Mouse (Mus musculus) frontal cortex, adult 2 months (tissue): ENCODE measurements at regions not wholly inside any gene's neighbourhood (a gene's known extent, or its start where the extent isn't known, plus 50 kb on each side); places are given as distances from the start of the nearest gene placed in this dataset.
"Not testable (repeated sequence)": the region's sequence is repeated elsewhere in the genome, so short reads cannot be mapped to it uniquely, and the experiment has no call there.

Experiments
- DNase-seq, 2 experiments: peaks; one replicate each; pipeline ENCODE4 v3.0.0; 2022; ENCODE audit warnings: low spot score in 1 of 2; ENCODE audit errors: extremely low spot score in 1 of 2

DNA sequence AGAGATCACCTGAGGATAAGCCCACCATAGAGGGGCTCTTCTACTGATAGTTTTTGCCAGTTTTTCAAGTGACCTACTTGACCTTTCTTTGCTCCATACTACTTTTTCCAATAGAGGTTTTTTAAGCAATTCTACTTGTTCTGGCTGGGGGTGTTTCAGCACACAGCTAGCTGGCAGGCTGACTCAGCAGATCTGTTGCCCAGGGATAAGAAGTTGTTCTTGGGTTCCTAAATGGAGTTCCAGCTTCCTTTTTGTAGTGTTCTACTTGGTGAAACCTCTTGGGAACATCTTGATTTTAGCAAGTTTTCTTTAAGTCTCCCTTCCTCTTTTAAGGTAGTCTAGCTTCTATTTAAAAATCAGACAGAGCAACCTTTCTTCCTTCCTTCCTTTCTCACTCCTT is 61.0 kb downstream of the 4930474N05Rik start:
- no peak for DNase-seq

DNA sequence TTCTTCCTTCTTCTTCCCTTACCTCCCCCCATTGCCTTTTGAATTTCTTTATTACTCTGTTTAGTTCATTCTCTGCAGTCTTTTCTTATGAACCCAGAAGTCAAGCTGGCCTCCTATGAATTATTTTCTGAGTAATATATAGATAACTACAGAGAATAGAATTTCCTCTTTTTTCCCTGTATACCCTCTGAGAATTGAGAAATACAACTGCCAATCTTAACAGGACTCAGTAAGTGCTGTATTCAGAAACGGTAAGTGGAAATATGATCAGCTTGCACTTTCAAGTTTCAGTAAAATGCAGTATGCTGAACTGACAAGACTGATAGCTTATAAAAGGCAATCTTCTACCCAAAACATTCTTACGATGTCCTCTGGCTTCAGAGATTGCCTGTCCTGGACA is 61.5 kb downstream of the 4930474N05Rik start:
- no peak for DNase-seq

DNA sequence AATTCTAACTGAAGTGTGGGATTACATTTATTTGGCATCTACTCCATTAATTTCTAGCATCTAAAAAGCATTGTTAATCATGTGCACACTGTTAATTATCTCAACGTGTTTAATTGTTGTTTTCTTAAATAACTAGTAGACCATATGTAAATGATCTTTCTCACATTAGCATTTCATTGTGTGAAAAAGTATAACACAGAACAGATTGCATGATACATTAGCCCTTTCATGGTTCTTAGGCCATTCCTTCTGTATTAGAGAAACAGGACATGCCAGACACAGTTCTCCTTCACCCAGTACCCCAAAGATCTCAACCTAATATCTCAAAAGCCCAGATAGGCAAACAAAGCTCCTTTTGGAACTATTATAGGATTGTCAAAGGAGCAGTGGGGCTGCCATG is 89.0 kb downstream of the 4930474N05Rik start:
- DNase-seq: no peak

DNA sequence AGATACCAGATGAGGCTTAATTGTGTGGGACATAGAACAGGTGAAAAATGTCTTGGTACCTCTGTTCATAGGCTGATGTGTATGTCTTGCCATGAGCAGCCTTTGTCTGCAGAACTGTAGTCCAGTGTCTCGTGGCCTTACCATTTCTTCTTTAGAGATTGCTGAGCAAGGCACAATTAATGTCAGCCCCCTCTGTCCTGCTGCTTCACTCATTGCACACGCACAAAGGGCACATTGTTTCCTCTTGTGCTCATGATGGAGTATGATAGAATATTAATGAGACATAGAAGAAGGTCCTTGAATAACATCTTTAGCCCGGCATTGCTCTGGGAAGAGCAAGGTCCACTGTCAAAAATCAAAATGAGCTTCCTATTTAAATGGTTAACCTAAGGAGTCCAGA is 101.8 kb downstream of the 4930474N05Rik start:
- DNase-seq: no peak

DNA sequence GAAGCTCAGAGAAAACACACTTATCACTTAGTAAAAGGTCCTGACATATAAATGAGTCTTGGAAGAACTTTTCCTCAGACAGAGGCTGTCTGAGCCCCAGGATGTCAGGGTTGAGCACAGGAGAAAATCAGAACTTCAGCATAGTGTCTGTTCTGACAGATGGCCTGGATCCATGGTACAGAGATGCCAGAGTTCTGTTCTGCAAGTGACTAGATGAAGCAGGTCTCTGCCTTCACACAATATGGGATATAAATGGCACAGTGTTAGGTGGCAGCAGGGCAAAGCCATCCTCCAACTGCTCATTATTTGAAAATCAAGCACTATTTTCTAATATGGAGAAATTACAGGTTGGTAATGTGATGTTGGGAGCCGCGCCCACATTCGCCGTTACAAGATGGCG is 103.7 kb downstream of the 4930474N05Rik start:
- no peak for DNase-seq

DNA sequence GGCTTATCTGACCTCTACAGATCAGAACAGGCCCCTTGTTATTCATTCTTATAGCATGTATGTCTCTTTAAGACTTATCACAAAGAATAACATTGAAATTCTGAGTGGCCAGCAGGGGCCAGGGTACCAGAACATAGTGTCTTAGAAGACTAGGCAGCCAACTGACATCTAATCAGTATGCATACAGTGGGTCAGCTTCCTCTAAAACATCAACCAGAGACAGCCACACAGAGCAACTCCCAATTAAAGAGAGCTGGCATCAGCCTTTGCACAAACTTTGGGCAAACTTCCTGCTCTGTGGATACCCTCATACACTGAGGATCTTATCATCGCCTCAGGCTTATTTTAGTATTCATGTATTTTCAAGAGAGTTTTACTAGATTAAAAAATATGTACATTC is 109.1 kb downstream of the 4930474N05Rik start:
- DNase-seq: no peak

DNA sequence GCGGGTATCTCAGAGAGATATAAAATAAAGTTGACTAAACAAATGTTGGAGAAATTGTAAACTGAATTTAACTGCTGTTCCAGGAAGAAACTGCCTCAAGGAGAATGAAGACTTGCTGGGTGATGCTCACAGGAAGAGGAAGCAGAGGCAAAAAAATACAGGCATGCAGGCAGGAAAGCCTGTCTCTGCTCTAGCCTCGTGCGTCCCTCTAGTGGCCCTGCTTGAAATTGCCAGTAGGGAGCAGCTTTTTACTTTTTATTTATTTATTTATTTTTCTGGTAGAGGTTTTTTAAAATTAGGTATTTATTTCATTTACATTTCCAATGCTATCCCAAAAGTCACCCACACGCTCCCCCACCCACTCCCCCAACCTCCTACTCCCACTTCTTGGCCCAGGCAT is 118.1 kb downstream of the 4930474N05Rik start:
- peak; percentile 27 to 87 for DNase-seq

DNA sequence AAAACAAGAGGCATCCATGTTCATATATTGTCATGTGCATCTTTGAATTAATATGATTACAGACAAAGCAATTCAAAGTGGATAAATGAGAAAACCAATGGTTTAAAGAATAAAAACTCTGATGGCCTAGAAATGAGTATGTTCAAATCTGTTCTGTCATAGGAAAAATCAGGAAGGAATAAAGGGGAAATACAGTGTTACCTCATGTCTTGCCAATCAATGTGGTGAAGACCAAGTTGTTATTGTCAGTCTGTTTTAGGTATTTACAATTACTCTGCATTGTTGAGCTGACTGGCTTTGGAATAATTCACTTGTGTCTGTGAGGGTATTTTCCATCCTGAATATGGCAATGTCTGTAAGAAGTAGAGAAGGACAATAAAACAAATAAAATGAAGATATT is 151.1 kb downstream of the 4930474N05Rik start:
- no peak for DNase-seq

DNA sequence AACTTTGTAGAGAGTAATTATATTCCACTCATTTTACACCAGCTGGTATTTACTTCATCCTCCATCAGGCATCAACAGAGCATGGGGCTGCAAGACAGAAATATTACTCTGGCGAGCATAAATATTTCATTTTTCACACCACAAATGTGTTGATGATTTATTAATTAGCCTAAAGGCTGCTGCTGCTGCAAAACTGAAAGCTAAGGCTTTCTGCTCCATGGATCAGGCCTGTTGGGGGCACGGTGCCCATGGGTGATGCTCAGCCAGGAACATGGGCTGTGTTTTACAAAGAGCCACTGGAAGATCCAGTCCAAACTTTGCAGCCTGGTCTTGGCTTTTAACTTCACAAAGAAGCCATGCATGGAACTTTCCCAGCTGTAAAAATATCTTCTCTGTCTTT is 167.4 kb downstream of the 4930474N05Rik start:
- DNase-seq: peak in 1 of 2 experiments; percentile 30

DNA sequence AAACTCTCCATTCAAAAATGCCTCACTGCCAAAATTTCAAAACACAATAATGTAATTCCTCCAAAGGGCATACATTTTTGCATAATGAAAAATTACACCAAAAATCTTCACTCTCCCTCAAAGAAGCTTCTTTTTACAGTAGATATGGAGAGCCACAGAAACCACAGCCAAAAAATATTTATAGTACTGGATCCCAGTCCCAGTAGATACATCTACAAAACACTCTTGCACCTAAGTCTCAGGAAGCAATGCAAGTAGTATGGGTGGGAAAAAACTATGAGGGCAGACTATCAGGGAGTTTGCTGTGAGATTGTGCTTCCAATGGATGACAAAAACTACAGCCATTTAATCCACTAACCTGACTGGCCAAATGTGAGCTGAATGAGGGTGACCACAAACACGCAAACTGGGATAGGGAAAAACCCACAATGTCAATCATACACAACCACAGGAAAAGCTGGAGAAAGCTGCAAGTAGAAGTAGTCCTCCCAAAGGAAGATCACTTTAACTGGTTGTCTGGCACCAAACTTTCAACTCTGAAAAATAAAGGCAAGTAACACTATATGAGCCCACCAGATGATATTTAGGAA is 189.2 kb downstream of the 4930474N05Rik start:
- no peak for DNase-seq

DNA sequence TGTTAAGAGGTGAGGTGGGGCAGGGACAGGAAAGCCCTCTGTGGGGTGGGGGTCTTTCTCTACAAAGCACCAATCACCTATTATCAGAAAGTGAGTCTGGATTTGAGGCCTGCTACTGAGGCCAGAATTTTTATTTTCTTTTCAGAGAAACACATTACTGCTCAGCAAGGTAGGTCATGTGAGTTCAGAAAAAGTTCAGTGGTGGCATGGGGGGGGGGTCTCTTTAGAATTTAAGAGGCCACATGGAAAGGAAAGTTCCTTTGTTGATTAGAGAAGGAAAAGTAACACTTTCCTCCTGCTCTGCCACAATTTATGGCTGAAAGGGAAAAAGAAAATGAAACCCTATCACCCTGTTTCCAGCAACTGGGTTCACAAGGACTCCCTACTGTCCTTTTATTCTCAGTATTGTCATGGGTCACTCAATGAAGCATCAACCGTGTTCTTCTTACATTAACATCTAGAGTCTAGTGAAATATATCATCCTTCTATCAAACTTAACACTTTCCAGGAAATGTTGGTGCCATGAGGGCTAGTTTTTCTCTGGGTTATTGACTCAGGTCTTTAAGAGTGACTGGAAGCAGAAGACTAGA is 194.1 kb downstream of the 4930474N05Rik start:
- no peak for DNase-seq

DNA sequence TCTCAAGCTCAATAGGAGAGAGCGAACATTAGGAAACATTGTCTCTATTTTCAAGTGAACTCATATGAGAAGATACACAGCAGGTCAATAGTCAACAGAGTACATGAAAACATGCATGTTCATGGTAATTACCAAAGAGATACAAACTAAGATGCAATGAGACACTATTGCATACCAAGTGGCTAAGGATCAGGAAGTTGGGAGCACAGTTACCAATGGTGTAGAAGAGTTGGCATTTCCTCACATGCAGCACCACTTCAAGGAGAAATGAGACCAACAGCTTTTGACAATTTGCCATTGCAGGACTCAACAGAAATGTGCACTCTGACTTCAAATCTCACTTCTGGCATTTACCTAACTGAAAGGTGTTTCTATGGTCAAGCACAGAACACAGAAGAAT is 215.6 kb downstream of the 4930474N05Rik start:
- no peak for DNase-seq

DNA sequence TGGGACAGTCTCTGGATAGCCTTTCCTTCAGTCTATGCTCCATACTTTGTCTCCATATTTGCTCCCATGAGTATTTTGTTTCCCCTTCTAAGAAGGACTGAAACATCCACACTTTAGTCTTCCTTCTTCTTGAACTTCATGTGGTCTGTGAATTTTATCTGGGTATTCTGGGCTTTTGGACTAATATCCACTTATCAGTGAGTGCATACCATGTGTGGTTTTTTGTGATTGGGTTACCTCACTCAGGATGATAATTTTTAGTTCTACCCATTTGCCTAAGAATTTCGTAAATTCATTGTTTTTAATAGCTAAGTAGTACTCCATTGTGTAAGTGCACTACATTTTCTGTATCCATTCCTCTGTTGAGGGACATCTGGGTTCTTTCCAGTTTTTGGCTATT is 220.0 kb downstream of the 4930474N05Rik start:
- DNase-seq: not testable (repeated sequence)

DNA sequence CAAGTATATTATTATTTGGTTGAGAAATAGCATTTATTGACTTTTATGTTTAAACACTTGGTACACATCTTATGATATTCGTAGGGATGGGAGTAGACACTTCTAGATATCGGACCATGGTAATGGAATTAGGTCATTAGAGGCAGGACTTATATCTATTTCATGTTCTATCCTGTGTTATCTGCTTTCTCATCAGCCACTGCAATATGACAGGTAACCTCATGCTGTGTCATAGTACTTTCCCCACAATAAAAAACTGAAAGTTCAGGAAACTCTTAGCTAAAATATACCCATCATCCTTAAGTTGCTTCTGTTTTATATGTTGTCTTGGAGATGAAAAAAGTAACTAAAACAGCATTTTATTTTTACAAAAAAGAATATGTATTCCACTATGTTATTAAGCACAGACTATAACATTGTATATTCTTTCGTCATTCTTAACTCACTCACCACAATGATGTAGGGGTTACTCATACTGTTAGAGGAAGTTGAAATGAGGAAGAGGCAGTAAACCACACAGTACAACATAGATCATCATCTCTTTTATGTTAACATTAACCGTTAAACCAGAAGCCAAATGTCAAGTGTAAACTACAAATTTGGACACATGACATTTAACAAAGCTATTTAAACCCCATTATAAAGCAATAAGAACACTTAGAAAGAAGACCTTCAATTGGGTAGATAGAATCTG is 221.8 kb downstream of the 4930474N05Rik start:
- no peak for DNase-seq

DNA sequence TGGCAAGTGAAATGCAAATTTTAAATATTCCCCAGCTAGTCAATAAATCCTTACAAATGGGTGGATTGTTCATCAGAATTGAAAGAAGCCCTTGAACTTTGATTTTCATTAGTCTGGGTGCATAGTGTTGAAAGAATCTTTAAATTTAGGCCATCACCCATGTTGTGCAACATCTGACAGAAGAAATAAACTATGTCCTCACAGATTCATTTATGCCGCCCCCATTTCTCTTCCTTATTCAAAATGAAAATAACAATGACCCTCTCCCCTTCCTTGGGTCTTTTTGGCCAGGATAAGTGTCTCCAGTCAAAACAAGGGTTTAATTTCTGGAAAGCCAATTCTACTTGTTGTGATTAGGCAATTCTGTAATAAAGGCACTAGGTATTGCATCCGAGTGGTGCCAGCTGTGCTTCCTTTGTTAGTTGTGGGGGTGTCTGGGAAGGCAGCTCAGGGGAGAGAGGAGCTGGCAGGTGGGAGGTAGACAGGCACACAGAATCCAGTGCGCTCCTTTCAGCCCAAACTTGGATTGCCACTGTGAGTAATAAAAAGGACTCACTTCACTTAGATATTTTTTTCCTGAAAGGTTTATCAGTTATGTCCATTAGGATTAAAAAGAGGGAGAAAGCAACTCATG is 233.7 kb downstream of the 4930474N05Rik start:
- DNase-seq: peak in 1 of 2 experiments; percentile 27

DNA sequence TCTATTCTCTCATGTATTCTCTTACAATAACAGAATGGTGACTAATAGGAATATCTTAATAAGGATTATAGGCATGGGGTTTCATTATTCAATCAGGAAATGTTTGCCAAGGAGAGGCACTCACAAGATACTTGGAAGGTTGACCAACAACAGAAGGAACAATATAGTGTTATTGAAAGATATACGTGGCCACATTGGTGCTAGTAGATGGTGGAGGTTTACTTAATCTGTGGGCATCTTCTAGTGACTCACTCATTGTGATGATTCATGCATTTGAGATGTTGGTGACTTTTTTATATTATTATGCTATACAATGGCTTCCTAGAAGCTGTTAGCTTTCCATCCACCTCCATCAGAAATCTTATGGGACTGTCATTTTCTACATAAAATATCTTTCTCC is 246.1 kb downstream of the 4930474N05Rik start:
- DNase-seq: no peak
